Mouse (Mus musculus) hindbrain, postnatal 0 days (tissue): ENCODE results near the gene Ascl4. TPM values are rescaled to one million over a fixed set of nuclear protein-coding genes. Genes with fewer than 3 reads are reported as not detected.

Experiments
- ATAC-seq: fragments of 200-750 bp; cut with Nextera tagmentation; 2 replicates; pipeline ENCODE4 v1.8.0; 2017; ENCODE audit warnings: mild to moderate bottlenecking, moderate TSS enrichment, moderate library complexity
- DNase-seq: peaks from one replicate; pipeline ENCODE4 v3.0.0-alpha.2; 2015; ENCODE audit warnings: low spot score
- H3K27ac ChIP-seq: fragments of 300-500 bp; sonication (generic); 2 replicates; pipeline ENCODE4 v1.5.1; 2014; ENCODE audit warnings: mild to moderate bottlenecking
- H3K27me3 ChIP-seq: fragments of 300-500 bp; sonication (generic); 2 replicates; pipeline ENCODE4 v1.6.1; 2014; ENCODE audit warnings: low read length, mixed read lengths; ENCODE audit not compliant: insufficient read depth
- H3K36me3 ChIP-seq: fragments of 300-500 bp; sonication (generic); 2 replicates; pipeline ENCODE4 v1.6.1; 2014; ENCODE audit warnings: low read length, mixed read lengths; ENCODE audit not compliant: insufficient read depth
- H3K4me1 ChIP-seq: fragments of 300-500 bp; sonication (generic); 2 replicates; pipeline ENCODE4 v1.6.1; 2014; ENCODE audit warnings: antibody characterized with exemption, low read length, mixed read lengths; ENCODE audit not compliant: insufficient read depth
- H3K4me2 ChIP-seq: fragments of 300-500 bp; sonication (generic); 2 replicates; pipeline ENCODE4 v1.6.1; 2014; ENCODE audit warnings: low read depth, mild to moderate bottlenecking, low read length, moderate library complexity, mixed read lengths
- H3K4me3 ChIP-seq: fragments of 300-500 bp; sonication (generic); 2 replicates; pipeline ENCODE4 v1.5.1; 2014; ENCODE audit warnings: low read length
- H3K9ac ChIP-seq: fragments of 300-500 bp; sonication (generic); replicated peaks from 2 replicates; pipeline ENCODE4 v1.6.1; 2014; ENCODE audit warnings: mild to moderate bottlenecking, low read length, moderate library complexity, mixed read lengths
- H3K9me3 ChIP-seq: fragments of 300-500 bp; sonication (generic); 2 replicates; pipeline ENCODE4 v1.6.1; 2016; ENCODE audit warnings: low read length, mixed read lengths
- CTCF ChIP-seq: IDR thresholded peaks from 2 replicates; pipeline ENCODE4 v1.5.1; 2016; ENCODE audit warnings: antibody characterized with exemption, control low read depth, low read depth
- WGBS: fragments of 180-500 bp; shearing (Covaris S2); extraction: QIAGEN DNeasy Blood & Tissue Kit; methylation state at CpG from one replicate; pipeline ENCODE4 v1.1.7; 2014; 5-methylcytosine and 5-hydroxymethylcytosine counted together
- polyA plus RNA-seq: library from polyadenylated mRNA; unstranded; fragments of >200 nt; fragmentation: Nextera tagmentation; extraction: Ambion mirVana; gene quantifications from 2 replicates; pipeline ENCODE4 v1.2.1, GENCODE M21; 2015
- total RNA-seq: library from RNA; depleted of rRNA; stranded (reverse); fragments of >200 nt; gene quantifications from 2 replicates; pipeline ENCODE4 v1.2.3, GENCODE M21; 2014; rRNA removed

Ascl4 gene
- total and polyA plus RNA-seq, 2 experiments from 2014 or later = 0.25 to 0.42 TPM

GRCm38 (mm10) chr10:85994543-85995104 is 67.1 kb downstream of the Ascl4 start:
- WGBS = 85% methylated on average over 5 of the region's 5 CpGs

More at GRCm38 (mm10) chr10:85994543-85995104, 67.1 kb downstream of the Ascl4 start:
- no peak for TF ChIP-seq CTCF
- no peak for DNase-seq
- no peak overlapping the region for H3K4me3 ChIP-seq
- H3K27ac ChIP-seq = no peak overlapping the region
- H3K27me3 ChIP-seq = no peaks in the 10 kb centered on the region
- no peaks in the 10 kb centered on the region for H3K9me3 ChIP-seq
- no peaks in the 10 kb centered on the region for H3K36me3 ChIP-seq
- no peak for ATAC-seq
- no peaks in the 10 kb centered on the region for H3K4me1 ChIP-seq
- no peak overlapping the region for H3K4me2 ChIP-seq
- no peak overlapping the region for H3K9ac ChIP-seq

Other genes with a start within 250 kb of the Ascl4 start
- 36.3 and 42.1 TPM in 2 replicates for gene Pwp1, start 98.2 kb upstream of the Ascl4 start, total RNA-seq
- 50.2 and 50.6 TPM in 2 replicates for gene Pwp1, start 98.2 kb upstream of the Ascl4 start, polyA plus RNA-seq
- gene Prdm4, start 10.5 kb upstream of the Ascl4 start, total RNA-seq = 52.8 and 56.8 TPM in 2 replicates
- 11.7 and 11.8 TPM in 2 replicates for gene Prdm4, start 10.5 kb upstream of the Ascl4 start, polyA plus RNA-seq
- 90.8 and 91.8 TPM in 2 replicates for gene Rtcb, start 30.1 kb downstream of the Ascl4 start, total RNA-seq
- gene Rtcb, start 30.1 kb downstream of the Ascl4 start, polyA plus RNA-seq = 159 and 164 TPM in 2 replicates
- gene Bpifc, start 84.2 kb downstream of the Ascl4 start, total RNA-seq = 0.11 TPM in 1 of 2 replicates, not detected in the other
- gene Bpifc, start 84.2 kb downstream of the Ascl4 start, polyA plus RNA-seq = 0.11 and 0.20 TPM in 2 replicates
- gene Fbxo7, start 94.3 kb downstream of the Ascl4 start, total RNA-seq = 14.6 and 17.7 TPM in 2 replicates
- 30.9 and 35.6 TPM in 2 replicates for gene Fbxo7, start 94.3 kb downstream of the Ascl4 start, polyA plus RNA-seq